Mouse (Mus musculus) bone marrow macrophage, adult 2 months (primary cell): ENCODE results near the gene Vps13d.

Source experiments
- CTCF ChIP-seq: IDR thresholded peaks from 2 replicates; pipeline ENCODE4 v1.5.1; 2012; ENCODE audit warnings: low read depth, mild to moderate bottlenecking, low read length, moderate library complexity
- POLR2A ChIP-seq: IDR thresholded peaks from 2 replicates; pipeline ENCODE4 v1.6.1; 2012; ENCODE audit warnings: mild to moderate bottlenecking, low read depth, low read length, borderline replicate concordance

GRCm38 (mm10) chr4:145041223-145041870 lies 153.5 kb downstream of the Vps13d start:
- TF ChIP-seq CTCF (no peak), POLR2A (no peak)
